Mouse (Mus musculus): ENCODE data around the gene Slx4.
"Not testable (repeated sequence)": the region's sequence is repeated elsewhere in the genome, so short reads cannot be mapped to it uniquely, and the experiment has no call there.

Gene Slx4

GRCm38 (mm10) chr16:4003489-4004398 lies at the start of gene Slx4:
Slx4 (minus strand) TSS chr16:4003770.
- in situ Hi-C loops (cut with MboI; ENCODE audit: unreplicated experiment in 2 of 2) = loop anchor here (5.0 to 10.0 kb wide), 2 partner anchors 166 to 259 kb away; partner anchors contain the start of gene Zfp263 (in 2 of the 2)

DNA sequence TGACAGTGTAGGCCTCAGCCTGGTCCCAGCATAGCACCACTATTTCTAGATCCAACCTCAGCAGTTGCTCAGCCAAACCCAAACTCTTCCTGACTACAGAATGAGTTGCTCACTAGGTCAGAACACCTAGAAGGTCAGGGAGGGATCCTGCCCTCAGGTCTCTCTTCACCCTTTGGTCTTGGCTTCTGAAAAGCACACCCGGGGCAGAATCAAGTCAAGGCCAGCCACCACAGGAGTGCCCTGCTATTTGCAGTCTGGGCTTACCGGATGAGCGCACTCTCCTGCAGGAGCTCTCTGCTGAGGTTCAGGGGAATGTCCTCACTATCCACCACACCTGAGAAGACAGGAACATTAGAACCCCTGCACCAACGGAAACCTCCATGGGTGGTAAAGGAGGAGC lies 49.0 kb upstream of the Slx4 start:
- in situ Hi-C loops (cut with MboI; ENCODE audit: unreplicated experiment in 2 of 2) = no loop called here

DNA sequence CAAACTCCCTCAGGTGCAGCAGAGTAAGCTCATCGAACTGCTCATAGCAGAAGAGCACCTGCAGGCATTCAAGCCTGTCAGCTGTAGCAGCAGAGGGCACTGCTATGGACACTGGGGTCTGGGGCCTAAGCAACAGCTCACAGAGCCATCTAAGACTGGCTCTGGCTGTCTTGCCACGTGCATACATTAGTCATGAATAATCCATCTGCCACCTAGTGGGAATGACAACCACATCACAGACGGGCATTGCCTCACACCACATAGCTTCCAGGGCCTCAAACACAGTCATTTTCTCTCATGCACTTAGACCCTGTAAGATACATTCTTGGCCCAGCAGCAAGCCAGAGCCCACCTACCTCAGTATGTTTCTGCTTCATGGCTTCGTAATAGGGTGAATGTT lies 42.0 kb upstream of the Slx4 start:
- in situ Hi-C loops (cut with MboI; ENCODE audit: unreplicated experiment in 2 of 2) = no loop called here

GRCm38 (mm10) chr16:4044093-4044492 lies 40.5 kb upstream of the Slx4 start:
- in situ Hi-C loops (cut with MboI; ENCODE audit: unreplicated experiment in 2 of 2) = no loop called here

GRCm38 (mm10) chr16:4041646-4042045 lies 38.1 kb upstream of the Slx4 start:
- in situ Hi-C loops (cut with MboI; ENCODE audit: unreplicated experiment in 2 of 2) = no loop called here

- in situ Hi-C loops (cut with MboI; ENCODE audit: unreplicated experiment in 2 of 2) = no loop called here
Observed at GRCm38 (mm10) chr16:4040206-4040605, 36.6 kb upstream of the Slx4 start.

DNA sequence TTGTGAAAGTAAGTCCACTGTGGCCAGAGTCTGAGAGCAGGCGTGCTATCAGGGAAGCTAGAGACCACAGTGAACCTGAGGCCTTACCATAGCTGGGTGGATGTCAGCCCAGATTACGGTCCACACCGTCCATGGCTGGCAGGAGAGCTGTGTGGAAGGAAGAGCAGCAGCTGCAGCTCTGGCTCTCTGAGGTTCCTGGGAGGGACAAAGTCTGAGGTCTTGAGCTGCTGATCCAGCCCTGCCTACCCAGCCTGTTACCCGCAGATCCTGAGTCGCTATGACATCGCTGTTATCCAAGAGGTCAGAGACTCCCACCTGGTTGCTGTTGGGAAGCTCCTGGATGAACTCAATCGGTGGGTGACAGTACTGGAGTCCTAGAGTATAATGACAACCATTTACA lies 34.1 kb upstream of the Slx4 start:
- in situ Hi-C loops (cut with MboI; ENCODE audit: unreplicated experiment in 2 of 2) = no loop called here

- in situ Hi-C loops (cut with MboI; ENCODE audit: unreplicated experiment in 2 of 2) = no loop called here
Observed at GRCm38 (mm10) chr16:4036807-4037206, 33.2 kb upstream of the Slx4 start, which contains the start of gene Dnase1. Dnase1 (plus strand) TSS chr16:4036942.

DNA sequence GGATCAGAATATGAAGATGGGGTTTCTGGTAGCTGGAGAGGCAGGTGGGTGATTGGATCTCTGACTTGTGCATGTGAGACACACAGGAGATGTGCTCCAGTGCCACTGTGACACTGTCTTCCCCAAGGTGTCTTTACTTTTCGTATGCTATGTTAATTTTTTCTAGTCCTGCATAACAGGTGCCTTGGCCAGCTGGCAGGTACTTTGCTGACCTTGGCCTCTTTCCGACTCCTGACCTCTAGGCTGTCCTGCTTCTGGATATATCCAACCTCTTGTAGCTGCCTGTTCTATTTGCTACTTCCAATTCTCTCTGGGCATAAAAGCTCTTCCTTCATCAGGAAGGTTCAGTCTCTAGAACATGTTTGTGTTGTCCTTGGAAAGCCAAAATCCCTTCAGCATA lies 32.0 kb upstream of the Slx4 start:
- in situ Hi-C loops (cut with MboI; ENCODE audit: unreplicated experiment in 2 of 2) = no loop called here

GRCm38 (mm10) chr16:4034476-4034875 lies 30.9 kb upstream of the Slx4 start:
- in situ Hi-C loops (cut with MboI; ENCODE audit: unreplicated experiment in 2 of 2) = no loop called here

GRCm38 (mm10) chr16:4033971-4034370 lies 30.4 kb upstream of the Slx4 start:
- in situ Hi-C loops (cut with MboI; ENCODE audit: unreplicated experiment in 2 of 2) = no loop called here

- in situ Hi-C loops (cut with MboI; ENCODE audit: unreplicated experiment in 2 of 2) = no loop called here
Observed at GRCm38 (mm10) chr16:4032341-4032748, 28.8 kb upstream of the Slx4 start.

DNA sequence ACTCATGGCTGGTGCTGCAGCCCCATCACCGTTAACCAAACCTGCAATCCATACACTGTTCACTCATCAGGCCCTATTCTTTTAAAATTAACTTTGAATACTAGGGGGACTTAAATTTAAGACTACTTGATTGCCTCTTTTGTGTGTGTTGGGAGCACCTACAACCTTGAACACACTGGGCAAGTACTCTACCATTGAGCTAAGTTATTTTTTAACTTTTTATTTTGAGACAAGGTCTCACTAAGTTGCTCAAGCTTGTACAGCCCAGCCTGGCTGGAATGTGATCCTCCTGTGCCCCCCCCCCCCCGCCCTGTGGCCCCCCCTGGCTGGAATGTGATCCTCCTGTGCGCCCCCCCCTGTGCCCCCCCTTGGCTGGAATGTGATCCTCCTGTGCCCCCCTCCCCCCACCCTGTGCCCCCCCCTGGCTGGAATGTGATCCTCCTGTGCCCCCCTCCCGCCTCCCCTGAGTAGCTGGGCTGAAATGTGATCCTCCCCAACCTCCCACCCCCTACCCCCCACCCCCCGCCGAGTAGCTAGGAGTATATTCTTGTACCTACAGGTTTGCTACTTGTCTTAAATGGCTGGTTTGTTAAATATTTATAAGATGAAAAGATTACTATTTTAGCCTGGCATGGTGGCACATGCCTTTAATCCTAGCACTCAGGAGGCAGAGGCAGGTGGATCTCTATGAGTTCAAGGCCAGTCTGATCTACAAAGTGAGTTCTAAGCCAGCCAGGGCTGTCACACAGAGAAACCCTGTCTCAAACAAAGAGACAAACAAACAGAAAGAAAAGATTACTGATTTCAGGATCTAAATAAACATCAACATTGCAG lies 28.1 kb upstream of the Slx4 start:
- in situ Hi-C loops (cut with MboI; ENCODE audit: unreplicated experiment in 2 of 2) = no loop called here

- in situ Hi-C loops (cut with MboI; ENCODE audit: unreplicated experiment in 2 of 2) = no loop called here
Observed at GRCm38 (mm10) chr16:4030501-4030900, 26.9 kb upstream of the Slx4 start.

DNA sequence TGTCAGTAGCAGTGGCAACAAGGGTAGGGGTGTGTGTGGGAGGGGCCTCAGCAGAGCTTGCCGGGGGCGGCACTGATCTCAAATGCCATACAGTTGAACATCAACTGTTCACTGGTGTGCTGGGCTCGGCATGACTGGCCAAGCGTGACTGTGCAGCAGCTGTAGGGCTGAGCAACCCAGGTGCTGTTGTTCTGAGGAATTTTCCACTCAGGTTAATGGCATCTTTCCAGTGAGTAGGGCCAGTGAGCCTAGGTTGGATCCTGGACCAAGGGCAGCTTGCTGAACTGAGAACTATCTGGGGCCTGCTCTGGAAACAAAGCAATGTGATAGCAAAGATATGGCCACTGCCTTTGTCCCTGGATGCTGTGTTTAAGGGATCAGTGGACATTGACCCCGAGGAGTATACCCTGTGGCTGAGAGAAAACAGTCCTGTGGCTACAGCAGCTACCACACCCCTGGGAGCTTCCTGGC lies 25.8 kb upstream of the Slx4 start:
- in situ Hi-C loops (cut with MboI; ENCODE audit: unreplicated experiment in 2 of 2) = no loop called here

- in situ Hi-C loops (cut with MboI; ENCODE audit: unreplicated experiment in 2 of 2) = no loop called here
Observed at GRCm38 (mm10) chr16:4027211-4027610, 23.6 kb upstream of the Slx4 start.

- in situ Hi-C loops (cut with MboI; ENCODE audit: unreplicated experiment in 2 of 2) = no loop called here
Observed at GRCm38 (mm10) chr16:4026672-4027071, 23.1 kb upstream of the Slx4 start.

DNA sequence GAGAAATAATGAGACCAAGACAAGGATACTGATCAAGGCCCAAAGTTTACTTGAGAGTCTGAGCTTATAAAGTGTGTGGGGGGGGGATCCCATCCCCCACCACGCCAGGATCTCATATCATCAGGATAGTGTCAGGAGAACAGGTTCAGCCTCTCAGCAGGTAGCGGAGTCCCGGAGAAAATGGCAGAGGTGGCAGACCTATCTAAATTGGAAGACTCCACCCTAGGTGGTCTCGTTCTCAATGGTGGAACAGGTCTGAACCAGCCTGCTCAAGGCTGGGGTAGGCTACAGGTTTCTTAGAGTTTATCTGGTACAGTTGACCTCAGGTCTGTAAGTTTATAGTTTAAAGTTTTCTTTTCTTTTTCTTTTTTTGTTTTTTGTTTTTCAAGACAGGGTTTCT lies 19.1 kb upstream of the Slx4 start:
- in situ Hi-C loops (cut with MboI; ENCODE audit: unreplicated experiment in 2 of 2) = no loop called here

GRCm38 (mm10) chr16:4021241-4021640 lies 17.7 kb upstream of the Slx4 start:
- in situ Hi-C loops (cut with MboI; ENCODE audit: unreplicated experiment in 2 of 2) = no loop called here

DNA sequence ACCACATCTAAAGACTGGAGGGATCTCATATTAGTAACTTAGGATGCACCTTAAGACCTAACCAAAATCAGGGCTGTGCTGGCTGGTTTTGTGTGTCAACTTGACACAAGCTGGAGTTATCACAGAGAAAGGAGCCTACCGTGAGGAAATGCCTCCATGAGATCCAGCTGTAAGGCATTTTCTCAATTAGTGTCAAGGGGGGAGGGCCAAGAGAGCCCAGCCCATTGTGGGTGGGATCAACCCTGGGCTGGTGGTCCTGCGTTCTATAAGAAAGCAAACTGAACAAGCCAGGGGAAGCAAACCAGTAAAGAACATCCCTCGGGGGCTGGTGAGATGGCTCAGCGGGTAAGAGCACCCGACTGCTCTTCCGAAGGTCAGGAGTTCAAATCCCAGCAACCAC lies 13.9 kb upstream of the Slx4 start:
- in situ Hi-C loops (cut with MboI; ENCODE audit: unreplicated experiment in 2 of 2) = not testable (repeated sequence)

DNA sequence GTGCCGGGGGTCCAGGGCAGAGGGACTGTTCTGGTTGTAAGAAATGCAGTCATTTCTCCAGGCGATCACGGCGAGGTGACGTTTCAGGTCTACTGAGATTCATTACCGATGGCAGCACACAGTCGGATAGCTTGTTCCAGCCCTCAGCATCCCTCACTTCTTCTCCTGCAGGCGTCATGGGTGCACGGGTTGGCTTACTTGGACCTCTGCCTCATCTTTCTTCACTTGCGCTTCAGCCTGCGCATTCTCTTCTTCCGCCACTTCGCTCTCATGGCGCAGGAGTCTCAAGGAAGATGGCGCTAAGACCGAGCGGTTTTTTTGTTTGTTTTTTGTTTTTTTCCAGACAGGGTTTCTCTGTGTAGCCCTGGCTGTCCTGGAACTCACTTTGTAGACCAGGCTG lies 13.2 kb upstream of the Slx4 start:
- in situ Hi-C loops (cut with MboI; ENCODE audit: unreplicated experiment in 2 of 2) = not testable (repeated sequence)

All from v-Abl transformed pro-B cells (cell line).